Mouse (Mus musculus) telencephalon, adult 2 months (tissue): ENCODE results near the gene Nos1ap.

Experiments
- DNase-seq: peaks from one replicate; pipeline ENCODE4 v3.0.0-alpha.2; 2011; ENCODE audit warnings: low read depth, low spot score

Nos1ap gene

DNA sequence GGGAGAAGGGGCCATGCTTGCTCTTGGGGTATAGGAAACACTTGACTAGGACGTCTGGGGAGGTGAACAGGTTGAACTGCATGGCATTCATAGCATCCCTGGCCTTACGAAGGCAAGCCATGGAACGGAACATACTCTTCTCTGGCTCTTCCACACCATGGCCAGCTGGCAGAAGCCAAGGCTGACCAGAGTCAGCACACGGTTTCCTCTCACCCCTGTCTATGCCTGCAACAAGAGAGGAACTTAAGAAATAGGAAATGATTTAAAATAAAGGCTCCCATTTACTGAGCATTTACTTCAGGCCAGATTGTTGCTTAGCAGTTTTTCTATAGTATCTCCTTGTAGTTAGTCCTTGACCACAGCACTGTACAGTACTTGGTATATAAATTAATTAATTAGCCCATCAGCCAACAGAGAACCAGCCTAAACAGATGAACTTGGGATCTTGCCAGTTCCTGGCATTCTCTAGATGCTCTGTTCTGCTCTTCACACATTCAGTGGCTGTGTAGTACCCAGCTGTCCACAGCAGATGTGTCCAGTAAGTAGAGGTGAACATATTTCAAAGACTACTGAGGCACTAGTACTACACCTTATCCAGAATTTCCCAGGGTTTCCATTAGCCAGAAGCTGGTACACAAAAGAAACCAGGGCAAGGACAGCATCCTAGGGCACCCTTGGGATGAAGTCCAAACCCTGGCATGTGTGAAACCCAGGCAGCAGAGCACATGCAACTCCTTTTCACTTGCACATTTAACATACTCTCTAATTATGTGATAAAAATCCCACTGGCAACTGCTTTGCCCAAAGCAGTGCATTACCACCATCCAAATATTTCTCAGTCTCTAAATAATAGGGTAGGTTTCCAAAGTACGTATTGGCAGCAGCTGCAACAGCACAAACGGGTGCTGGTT, 123.3 kb downstream of the Nos1ap start:
- no peak for DNase-seq

DNA sequence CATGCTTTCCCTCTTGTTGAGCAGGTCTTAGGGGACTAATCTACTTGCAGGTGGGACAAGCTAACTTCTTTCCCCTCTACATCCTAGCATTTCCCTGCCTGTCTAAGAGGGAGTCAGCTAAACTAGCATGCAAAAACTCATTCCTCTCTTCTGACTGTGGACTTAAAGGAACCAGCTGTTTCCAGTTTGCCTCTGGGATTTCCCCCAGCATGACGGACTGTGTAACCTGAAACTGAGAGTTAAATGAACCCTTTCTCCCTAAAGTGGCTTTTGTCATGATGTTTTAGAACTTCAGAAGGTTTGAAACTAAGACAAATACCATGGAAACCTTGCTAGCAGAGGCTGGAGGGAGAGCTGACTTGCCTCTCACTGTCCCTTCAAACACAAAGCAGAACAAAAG, 127.5 kb downstream of the Nos1ap start:
- DNase-seq, result no peak

DNA sequence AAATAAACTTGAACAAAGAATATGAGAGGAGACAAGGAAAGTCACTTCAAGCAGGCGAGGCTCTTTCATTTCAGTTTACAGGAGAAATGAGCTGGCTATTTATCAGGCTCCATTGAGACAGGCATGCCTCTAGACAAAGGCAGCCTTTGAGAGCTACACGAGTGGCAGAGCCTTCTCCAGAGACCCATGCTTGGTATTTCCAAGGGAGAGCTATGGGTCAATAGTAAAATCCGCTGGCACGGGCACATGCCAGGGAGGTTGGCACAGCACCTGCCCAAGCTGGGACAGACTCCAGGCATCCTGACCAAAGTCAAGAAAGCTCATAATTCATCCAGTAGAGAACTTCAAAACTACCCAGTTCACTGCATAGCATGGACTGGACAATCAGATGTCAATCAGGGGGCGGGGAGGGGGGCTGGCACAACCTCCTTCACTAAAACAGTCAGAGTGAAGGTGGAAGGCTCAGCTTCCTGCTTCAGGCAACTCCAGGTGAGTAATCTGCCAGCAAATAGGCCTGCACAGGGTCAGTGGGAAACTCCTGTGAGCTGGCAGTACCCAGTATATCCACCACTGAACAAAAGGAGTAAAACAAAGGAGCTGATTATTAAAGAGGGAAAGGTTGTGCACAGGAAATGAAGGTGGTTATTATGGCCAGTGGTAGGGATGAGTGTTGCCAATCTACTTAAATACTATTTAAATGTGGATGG, 129.6 kb downstream of the Nos1ap start:
- DNase-seq, result no peak

DNA sequence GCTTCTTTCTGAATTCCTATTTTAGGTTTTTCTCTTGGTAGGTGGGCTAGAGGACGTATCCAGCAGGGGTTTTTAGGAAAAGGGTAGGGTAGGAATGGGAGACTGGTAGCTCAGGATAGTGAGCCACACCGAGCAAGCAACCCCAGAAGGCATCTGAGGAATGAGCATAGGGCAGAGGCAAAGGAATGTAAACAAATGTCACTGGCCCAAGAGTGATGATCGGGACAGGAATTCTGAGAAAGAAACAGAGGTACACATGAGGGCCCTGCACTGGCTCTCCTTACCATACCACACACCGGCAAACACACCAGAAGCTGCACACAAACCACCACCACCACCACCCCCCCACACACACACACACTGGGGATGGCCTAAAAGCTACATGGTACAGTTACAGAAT, 132.0 kb downstream of the Nos1ap start:
- no peak for DNase-seq

DNA sequence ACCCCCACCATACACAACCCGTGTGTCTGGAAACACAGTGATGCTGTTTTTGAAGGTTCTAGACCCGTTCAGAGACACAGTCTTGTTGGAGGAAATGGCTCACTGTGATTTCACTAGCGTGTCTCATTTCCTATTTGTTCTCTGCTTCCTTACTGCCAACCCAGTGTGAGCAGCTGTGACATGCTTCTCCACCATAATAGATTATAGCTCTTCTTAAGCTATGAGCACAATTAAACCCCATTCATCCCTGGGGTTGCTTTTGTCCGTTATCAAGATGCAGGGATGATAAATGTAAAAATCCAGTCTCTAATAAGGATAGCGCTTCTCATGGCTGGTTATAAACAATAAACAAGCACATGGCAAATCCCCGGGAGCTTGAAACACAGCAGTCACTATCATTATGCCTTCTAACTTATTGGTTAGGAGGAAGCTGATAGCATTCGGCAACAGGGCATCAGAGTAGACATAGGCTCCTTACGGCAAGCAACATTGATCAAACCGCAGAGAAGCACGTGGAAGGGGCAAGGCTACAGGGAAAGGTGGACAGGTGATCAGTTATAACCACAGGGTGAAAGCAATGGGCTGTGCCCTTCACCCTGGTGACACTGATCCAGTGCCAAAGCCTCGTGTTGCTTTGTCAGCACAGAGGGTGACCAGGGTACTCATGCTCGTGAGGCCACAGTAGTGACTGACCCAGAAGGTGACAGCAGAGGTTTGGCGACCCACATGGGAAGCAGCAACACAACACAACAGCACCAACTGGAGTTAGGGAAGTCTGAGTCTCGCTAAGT, 133.6 kb downstream of the Nos1ap start:
- no peak for DNase-seq

DNA sequence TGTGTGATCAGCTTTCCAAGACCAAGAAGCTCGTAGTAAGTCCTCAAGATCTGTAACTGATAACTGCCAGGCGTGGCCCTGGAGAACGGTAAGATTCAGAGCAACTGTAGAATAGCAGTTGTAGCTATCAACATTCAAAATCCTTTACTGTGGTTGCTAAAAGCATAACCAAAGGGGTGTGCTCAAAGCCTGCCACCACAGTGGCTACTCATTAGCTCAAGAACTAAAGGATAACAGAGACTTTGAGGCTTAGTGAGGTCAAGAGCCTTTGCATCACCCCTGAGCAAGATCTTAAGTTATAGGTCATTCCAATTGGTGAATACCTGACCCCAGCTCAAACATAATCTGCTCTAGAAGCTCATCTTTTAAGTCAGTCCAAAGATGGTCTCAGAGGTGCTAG, 134.3 kb downstream of the Nos1ap start:
- DNase-seq, result no peak

DNA sequence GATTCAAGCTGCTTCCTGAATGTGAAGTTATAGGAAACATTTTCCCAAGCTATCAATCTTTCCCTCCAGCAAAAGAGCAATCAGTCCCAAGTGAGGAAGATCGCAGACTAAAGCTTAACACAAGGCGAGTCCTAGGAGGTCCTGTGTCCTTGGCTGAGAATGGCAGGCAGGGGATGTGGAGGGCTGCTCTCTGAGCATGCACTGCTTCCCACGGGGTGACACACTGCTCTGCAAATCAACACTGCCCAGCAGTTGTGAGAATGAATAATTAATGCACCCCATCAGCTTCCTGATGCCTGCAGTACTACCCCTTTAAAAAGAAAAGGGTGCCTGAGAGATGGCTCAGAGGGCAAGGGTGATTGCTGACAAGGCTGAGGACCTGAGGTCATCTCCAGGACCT, 136.2 kb downstream of the Nos1ap start:
- DNase-seq, result no peak

DNA sequence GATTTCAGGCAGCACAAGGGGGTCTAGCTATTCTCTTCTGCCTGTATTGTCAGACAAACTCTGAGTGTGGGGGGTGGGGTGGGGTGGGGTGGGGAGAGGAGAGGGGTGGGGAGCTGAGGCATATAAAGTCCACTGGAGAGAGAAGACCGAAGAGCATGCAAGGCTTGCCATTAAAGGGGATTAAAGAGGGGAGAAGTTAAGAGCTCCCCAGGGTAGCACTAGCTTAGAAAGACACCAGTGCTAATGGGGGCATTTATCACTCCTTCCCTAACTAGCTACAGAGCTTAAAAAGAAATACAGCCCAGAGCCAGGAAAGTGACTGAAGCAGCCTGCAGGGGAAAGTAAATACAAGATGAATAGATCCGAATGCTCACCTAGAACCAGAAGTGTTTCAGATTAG, 141.4 kb downstream of the Nos1ap start:
- DNase-seq, result no peak

DNA sequence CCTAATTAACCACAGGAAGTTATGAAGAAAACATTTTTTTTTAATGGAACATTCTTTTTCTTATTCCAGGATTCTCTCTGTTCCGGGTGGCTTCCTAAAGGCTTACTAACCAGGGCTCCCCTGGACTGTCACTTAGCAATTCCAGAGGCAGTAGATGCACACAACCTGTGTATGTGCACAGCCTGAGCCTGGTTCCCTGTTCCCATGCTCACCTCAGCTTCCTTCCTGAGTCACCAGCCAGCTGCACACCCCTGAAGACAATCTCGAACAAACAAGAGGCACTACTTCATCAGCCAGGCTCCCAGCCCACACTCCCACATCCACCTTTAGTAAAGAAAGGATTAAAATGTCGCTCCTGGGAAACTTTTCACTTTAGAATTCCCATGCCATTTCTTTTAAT, 144.2 kb downstream of the Nos1ap start:
- no peak for DNase-seq

DNA sequence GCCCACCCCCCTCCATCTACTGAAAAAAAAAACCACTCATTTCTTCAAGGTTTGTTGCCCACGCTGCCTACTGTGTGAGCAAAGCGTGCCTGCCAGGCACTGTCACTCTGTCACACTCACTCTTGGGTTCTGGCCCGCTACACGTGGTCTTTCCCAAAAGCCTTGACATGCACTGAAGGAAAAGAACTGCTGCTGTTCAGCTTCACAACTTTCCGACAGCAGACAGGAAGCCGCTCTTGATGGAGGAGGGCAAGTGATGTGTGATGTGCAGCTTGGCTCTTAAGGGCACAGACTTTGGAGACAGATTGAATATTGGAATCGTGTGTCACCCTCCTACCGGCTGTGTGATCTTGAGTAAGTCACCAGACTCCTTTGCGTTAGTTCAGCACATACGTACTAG, 149.3 kb downstream of the Nos1ap start:
- DNase-seq, result peak; percentile 72

DNA sequence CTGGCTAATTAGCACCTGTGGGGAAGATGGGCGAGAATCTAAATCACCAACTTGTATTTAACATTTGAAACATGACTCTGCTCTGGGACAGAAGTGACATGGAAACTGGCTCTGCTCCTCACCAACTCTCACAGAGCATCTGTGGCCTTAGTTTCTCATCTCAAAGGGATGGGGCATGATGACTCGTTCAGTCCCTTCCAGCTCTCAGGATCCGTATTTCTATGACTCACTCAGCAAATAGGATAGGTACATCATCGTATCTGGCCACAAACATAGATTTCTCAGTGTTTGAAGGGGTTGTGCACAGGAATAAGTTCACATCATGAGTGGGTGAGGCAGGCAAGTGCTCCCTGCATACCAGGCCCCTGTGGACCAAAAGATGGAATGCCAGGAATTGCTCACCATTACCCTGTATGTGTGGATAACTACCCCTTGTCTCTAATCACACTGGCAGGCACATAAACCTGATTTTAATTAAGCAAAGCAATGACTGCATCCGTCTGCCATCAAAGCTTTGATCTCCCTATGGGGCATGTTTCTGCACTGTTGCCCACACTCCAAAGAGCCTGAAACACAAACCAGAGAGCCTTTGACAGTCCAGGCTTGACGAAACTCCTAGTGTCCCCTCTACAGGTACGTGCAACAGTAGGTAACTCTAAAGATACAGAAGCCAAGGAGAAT, 151.1 kb downstream of the Nos1ap start:
- DNase-seq, result no peak

DNA sequence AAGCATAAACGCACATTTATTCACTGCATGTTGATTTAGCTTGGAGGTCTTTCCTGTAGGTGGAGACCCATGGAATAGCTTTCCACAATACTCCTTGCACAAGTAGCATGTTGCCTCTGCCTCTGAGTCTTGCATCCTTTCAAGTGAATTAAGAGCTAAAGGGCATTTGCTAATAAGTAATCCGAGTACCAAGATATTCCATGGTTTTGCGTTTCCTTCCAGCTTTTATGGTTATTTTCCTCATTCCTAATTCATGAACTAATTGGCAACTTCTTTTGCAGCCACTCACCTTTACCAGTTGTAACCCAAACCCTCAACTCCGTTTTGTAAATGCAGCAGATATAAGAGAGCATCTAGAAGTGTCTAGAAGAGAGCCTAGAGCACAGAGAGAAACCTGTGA, 155.5 kb downstream of the Nos1ap start:
- no peak for DNase-seq

DNA sequence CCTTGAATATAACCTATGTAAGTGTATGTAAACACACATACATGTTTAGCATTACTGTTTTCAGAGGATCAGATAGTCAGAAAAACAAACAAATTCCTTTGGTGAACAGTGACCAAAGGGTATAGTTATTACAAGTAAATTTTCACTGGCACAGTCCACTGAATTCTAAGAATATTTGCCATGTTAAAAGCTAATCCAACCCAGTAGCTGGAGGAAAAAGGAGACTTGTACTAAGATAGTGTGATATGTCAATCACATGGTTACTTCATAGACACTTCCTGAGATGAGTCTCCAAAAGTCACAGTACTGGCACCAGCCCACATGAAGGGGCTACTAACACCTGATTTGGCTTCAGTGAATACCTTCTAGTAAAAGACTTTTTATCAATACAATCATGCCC, 156.0 kb downstream of the Nos1ap start:
- no peak for DNase-seq

DNA sequence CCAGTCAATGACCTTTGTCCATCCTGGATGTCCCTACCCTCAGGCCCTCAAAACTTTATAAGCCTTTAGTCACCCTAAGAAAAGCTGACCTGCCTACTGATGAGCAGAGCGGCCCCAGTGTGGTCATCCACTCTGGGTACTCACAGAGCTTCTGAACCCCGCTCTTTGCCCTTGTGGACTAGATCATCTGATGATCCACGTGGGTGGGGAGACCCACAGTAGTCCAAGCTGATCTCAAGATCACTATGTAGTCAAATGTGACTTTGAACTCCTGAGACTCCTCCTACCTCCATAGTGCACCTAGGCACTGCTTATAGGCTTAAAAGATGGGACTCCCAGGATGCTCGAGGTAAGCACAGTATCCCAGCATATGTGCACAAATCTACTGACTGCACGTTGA, 157.4 kb downstream of the Nos1ap start:
- DNase-seq, result no peak

DNA sequence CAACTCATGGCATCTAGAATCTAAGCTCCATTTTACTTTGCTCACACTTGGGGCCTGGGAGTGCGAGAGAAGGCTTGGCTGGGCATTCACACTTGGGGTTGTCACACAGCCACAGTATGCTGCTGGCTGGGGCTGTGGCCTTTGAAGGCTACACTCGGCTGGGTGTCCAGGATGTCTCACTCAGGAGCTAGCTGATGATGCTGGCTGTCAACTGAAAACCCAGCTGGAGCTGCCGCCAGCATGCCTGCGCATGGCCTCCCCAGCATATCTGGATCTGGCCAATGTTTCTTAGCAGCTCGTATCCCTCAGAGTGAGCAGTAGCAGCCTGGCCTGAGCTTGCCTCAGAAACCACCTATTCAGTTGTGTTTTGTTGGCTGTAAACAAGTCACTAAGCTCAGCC, 158.3 kb downstream of the Nos1ap start:
- DNase-seq, result no peak

DNA sequence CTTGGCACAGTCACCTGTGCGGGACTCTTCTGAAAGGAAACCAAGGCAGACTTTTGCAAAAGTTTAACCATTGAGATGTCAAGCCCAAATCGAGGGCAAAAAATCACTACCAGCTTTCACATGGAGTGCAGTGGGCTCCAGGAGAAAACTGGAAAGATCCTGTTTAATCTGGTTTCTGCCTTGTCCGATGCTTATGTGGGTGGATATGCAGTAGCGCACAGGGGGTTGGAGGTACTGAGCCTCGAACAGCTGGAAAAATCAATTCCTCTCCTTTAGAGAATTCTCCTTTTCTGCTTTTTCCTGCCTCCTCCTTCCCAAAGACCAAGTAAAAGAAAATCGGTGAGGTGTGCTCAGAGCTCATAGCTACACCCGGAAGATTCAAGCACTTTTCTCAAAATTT, 159.0 kb downstream of the Nos1ap start:
- no peak for DNase-seq

DNA sequence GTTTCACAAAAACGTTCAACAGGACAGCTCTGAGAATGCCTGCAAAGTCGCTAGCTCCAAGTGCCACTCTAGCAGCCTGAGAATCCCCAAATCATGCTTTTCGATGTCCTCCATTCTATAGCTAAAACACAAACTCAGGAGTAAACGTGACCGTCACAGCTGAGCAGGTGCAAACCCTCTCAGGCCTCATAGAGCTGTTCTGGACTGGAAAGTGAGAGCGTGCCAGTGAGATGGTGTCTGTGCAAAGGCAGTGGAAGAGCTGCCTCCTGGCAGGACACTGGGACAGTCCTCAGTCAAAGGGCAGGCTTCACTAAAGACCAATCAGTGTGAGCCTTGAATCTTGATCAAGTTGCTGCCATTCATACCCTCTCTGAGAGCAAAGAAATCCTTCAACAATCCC, 160.0 kb downstream of the Nos1ap start:
- no peak for DNase-seq

DNA sequence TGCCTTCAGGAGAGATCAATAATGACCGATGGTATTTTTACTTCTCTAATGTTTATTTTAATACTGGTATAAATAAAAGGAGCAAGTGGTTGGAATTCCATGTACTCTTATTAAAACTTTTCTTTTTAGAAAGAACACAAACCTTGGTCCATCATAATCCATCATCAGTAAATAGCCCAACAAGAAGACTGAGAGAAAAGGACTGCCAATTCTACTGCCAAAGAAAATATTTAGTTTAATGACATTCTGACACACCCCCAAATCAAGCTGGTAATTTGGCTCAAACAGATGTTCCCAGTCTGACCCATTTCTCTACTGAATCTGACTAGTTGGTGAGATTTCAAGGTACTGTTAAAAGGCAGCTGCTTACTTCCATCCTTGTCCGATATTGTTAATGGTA, 161.5 kb downstream of the Nos1ap start:
- DNase-seq, result no peak

DNA sequence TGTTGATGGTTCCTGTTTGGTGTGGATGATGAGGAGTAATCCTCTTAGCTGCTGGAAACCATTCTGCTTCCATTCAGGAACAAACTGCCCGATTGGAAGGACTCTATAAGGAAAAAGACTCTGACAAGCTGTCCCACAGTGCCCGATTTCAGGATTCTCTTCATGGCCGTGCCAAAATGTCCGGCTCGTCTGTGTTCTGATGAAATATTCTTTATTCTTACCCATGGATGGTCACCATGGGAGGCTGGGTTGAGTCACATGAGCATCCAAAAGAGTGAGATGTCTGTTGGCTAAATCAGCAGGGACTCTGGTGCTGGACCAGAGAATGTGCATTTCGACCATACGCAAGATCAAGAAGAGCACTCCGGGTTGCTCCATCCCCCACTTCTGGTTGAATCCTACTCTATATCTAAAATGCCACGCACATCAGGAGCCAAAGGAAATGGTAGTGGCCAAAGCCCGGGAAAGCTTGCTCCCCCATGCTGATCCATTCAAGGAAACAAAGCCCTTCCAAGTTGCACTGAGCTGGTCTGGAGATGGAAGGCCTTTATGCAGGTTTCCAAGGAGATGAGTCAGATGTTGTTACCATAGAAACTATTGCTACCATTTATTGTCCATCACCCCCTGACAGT, 165.3 kb downstream of the Nos1ap start:
- no peak for DNase-seq

DNA sequence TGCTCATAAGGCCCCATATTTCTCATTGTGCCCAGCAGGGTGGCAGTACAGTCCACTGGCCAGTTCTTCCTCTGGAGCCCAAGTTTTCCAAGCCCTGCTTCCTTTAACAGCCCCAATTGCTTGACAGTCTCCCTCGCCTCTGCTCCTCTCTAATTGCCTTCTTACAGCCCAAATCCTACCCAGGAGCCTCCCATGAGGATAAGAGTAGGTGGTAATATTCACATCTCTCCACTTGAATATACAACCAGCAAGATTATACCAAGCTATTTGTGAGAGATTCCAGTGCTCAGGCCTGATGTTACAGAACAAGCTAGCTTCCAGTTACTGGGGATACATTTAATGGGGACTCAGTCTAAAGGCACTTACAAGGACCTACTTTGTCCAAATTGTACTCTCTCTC, 166.6 kb downstream of the Nos1ap start:
- no peak for DNase-seq

DNA sequence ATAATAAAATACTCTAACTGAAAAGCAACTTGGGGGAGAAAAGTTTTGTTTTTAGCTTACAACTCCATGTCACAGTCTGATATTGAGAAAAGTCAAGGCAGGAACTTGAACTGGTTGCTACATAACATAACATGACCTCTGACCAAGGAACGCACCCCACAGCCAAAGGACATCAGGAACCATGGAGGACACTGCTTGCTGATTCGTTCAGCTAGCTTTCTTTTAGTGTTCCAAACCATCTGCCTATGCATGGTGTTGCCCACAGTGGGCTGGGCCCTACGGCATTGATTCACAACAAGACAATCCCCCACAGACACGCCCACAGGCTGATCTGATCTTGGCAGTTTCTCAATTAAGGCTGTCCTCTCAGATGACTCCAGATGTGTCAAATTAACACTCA, 167.5 kb downstream of the Nos1ap start:
- no peak for DNase-seq
